Mouse (Mus musculus) embryonic facial prominence, embryonic 10.5 days (tissue): Measurements from ENCODE around the gene Armc9. TPM values are rescaled to one million over a fixed set of nuclear protein-coding genes. Genes with fewer than 3 reads are reported as not detected.
A peak's percentile ranks its signal among the peaks of the same experiment; 100 is the strongest.

ENCODE experiments used
- DNase-seq: peaks from one replicate; pipeline ENCODE4 v3.0.0-alpha.2; 2017; ENCODE audit warnings: low spot score
- H3K27ac ChIP-seq: fragments of 300-500 bp; sonication (generic); replicated peaks from 2 replicates; pipeline ENCODE4 v1.5.1; 2016; ENCODE audit warnings: mild to moderate bottlenecking
- H3K27me3 ChIP-seq: fragments of 300-500 bp; sonication (generic); replicated peaks from 2 replicates; pipeline ENCODE4 v1.6.1; 2016; ENCODE audit warnings: low read depth, mild to moderate bottlenecking; ENCODE audit not compliant: poor library complexity, severe bottlenecking
- H3K36me3 ChIP-seq: fragments of 300-500 bp; sonication (generic); replicated peaks from 2 replicates; pipeline ENCODE4 v1.6.1; 2016; ENCODE audit warnings: mild to moderate bottlenecking, moderate library complexity
- H3K4me1 ChIP-seq: fragments of 300-500 bp; sonication (generic); 2 replicates; pipeline ENCODE4 v1.6.1; 2016
- H3K4me3 ChIP-seq: fragments of 300-500 bp; sonication (generic); 2 replicates; pipeline ENCODE4 v1.5.1; 2016; ENCODE audit warnings: mild to moderate bottlenecking, moderate library complexity
- H3K9me3 ChIP-seq: fragments of 300-500 bp; sonication (generic); 2 replicates; pipeline ENCODE4 v1.6.1; 2016; ENCODE audit warnings: mild to moderate bottlenecking
- WGBS: fragments of 180-500 bp; shearing (Covaris S2); methylation state at CpG from one replicate; pipeline ENCODE4 v1.1.7; 2016; 5-methylcytosine and 5-hydroxymethylcytosine counted together
- polyA plus RNA-seq: library from polyadenylated mRNA; unstranded; fragments of >200 nt; fragmentation: Nextera tagmentation; extraction: Ambion mirVana; gene quantifications from 2 replicates; pipeline ENCODE4 v1.2.1, GENCODE M21; 2016

Gene Armc9
- polyA plus RNA-seq, 1 experiment from 2014 or later = 35.8 TPM

DNA sequence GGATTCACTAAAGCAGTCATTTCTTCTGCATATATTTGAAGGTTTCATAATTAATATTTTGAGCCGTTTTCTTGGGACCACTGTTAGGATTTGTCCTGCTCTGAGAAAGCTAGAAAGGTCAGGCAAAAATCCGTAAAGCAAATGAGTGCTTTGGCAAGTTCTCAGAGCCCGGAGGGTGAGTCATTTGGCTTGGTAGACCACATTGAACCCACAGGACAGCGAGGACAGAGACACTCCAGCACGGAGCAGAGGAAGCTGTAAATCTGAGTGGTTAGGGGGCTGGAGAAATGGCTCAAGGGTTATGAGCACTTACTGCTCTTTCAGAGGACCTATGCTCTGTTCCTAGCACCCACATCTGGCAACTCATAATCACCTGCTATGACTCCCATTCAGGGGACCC, 7.0 kb upstream of the Armc9 start:
- 87% methylated on average over 5 of the region's 5 CpGs for WGBS
- H3K27me3 ChIP-seq = no peaks in the 10 kb centered on the region
- H3K36me3 ChIP-seq = peaks cover 6% of the 10 kb centered on the region
- no peak overlapping the region for H3K4me3 ChIP-seq
- no peaks in the 10 kb centered on the region for H3K9me3 ChIP-seq
- H3K27ac ChIP-seq = no peak overlapping the region
- no peaks in the 10 kb centered on the region for H3K4me1 ChIP-seq
- DNase-seq = no peak

DNA sequence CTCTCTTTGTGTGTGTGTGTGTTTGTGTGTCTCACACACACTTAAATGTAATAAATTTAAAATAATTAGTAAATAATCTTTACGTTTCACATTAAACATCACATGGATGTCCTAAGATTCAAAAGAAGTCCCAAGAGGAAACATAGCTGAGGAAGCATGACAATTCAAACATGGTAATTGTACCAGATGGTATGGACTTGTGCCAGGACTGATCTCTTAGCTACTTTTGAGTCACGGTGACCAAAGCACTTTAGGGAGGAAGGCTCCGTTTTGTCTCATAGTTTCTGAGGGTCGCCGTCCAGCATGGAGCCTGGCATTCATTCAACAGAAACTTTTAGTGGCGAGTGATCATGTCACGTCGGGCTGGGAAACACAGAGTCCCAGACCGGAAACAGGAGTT, 6.4 kb upstream of the Armc9 start:
- no peak overlapping the region for H3K4me3 ChIP-seq
- H3K27ac ChIP-seq = no peak overlapping the region
- DNase-seq = no peak
- WGBS = 86% methylated on average over 9 of the region's 9 CpGs
- no peaks in the 10 kb centered on the region for H3K4me1 ChIP-seq
- no peaks in the 10 kb centered on the region for H3K9me3 ChIP-seq
- H3K27me3 ChIP-seq = no peaks in the 10 kb centered on the region
- H3K36me3 ChIP-seq = peaks cover under 1% of the 10 kb centered on the region; the same call in 1 of the 2 replicates

- H3K27ac ChIP-seq = no peak overlapping the region
- DNase-seq = no peak
- H3K4me3 ChIP-seq = no peak overlapping the region
- peaks cover 19% of the 10 kb centered on the region for H3K4me1 ChIP-seq
- H3K9me3 ChIP-seq = no peaks in the 10 kb centered on the region
- H3K27me3 ChIP-seq = no peaks in the 10 kb centered on the region
- WGBS = 84% methylated on average over 6 of the region's 6 CpGs
- H3K36me3 ChIP-seq = no peaks in the 10 kb centered on the region
These were observed 3.7 kb upstream of the Armc9 start for GRCm38 (mm10) chr1:86150929-86151328.

GRCm38 (mm10) chr1:86151376-86151775, 3.2 kb upstream of the Armc9 start:
- H3K27ac ChIP-seq = no peak overlapping the region
- WGBS = 86% methylated on average over 7 of the region's 7 CpGs
- no peaks in the 10 kb centered on the region for H3K36me3 ChIP-seq
- H3K27me3 ChIP-seq = no peaks in the 10 kb centered on the region
- no peaks in the 10 kb centered on the region for H3K9me3 ChIP-seq
- DNase-seq = no peak
- no peak overlapping the region for H3K4me3 ChIP-seq
- H3K4me1 ChIP-seq = peaks cover 20% of the 10 kb centered on the region

- Histone ChIP-seq H3K27ac (no peak overlapping the region), H3K9me3 (no peaks in the 10 kb centered on the region), H3K4me1 (peaks cover 20% of the 10 kb centered on the region), H3K27me3 (no peaks in the 10 kb centered on the region), H3K4me3 (no peak overlapping the region), H3K36me3 (peaks cover 3% of the 10 kb centered on the region)
- DNase-seq = no peak
- WGBS = 89% methylated on average over 1 of the region's 1 CpGs
These were observed 2.0 kb upstream of the Armc9 start for GRCm38 (mm10) chr1:86152618-86153017.

DNA sequence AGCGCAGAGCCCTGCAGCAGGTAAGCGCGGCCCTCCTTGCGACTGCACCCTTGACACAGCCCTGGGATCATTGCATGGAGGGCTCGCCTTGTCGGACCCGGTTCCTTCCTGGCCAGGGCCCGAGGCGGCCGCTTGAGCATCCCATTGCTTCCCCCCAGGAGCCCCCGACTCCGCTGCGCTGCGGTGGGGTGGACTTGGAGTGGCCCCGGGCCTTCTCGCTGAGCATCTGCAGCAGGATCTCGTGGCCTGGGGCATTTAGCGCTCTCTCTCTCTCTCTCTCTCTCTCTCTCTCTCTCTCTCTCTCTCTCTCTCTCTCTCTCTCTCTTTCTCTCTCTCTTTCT, 214 bp downstream of the Armc9 start:
- Histone ChIP-seq H3K27ac (peak overlapping the region; percentile 87), H3K36me3 (peaks cover 12% of the 10 kb centered on the region), H3K27me3 (no peaks in the 10 kb centered on the region), H3K4me1 (peaks cover 20% of the 10 kb centered on the region), H3K9me3 (no peaks in the 10 kb centered on the region), H3K4me3 (peak overlapping the region; percentile 92)
- 0% methylated on average over 18 of the region's 18 CpGs for WGBS
- no peak for DNase-seq

GRCm38 (mm10) chr1:86156075-86156474, 1.5 kb downstream of the Armc9 start:
- H3K4me3 ChIP-seq = peak overlapping the region; percentile 92; the same call in 1 of the 2 replicates
- no peak for DNase-seq
- no peaks in the 10 kb centered on the region for H3K9me3 ChIP-seq
- peaks cover 20% of the 10 kb centered on the region for H3K4me1 ChIP-seq
- peaks cover 24% of the 10 kb centered on the region for H3K36me3 ChIP-seq
- H3K27ac ChIP-seq = no peak overlapping the region
- no peaks in the 10 kb centered on the region for H3K27me3 ChIP-seq
- 84% methylated on average over 3 of the region's 3 CpGs for WGBS

DNA sequence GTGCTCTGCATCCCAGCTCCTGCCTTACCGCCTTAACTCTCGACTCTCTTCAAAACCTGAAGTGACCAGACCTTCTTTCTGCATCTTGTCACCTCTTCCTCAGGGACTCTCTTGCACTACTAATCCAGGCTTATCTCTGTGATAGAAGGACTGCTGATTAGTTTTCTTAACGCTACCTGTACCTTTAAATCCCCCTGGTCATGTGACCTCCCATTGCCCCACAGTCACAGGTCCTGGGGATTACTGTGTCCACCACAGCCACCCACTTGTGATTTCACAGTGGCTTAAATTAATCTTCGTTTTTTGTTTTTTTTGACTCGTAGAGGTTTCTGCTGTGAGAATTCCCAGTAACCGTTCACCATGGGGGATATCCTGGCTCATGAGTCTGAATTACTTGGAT, 2.0 kb downstream of the Armc9 start:
- H3K4me1 ChIP-seq = peaks cover 20% of the 10 kb centered on the region
- no peak overlapping the region for H3K27ac ChIP-seq
- H3K9me3 ChIP-seq = no peaks in the 10 kb centered on the region
- H3K4me3 ChIP-seq = no peak overlapping the region
- 88% methylated on average over 6 of the region's 6 CpGs for WGBS
- no peaks in the 10 kb centered on the region for H3K27me3 ChIP-seq
- H3K36me3 ChIP-seq = peaks cover 29% of the 10 kb centered on the region
- DNase-seq = no peak

DNA sequence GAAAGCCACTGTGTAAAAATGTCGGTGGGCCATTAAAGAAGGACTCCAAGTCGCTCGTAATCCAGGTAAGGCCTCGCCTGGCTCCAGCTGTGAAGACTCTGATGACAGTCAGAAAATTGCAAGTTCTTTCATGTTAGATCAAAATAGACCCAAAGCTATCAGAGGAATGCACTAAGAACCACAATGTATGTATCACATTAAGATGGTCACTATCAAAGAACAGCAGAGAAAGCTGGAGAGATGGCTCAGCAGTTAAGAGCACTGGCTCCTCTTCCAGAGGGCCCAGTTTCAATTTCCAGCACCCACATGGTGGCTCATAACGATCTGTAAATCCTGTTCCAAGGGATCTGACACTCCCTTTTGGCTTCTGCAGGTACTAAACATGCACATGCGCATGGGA, 5.5 kb downstream of the Armc9 start:
- Histone ChIP-seq H3K36me3 (peaks cover 61% of the 10 kb centered on the region), H3K4me1 (peaks cover 11% of the 10 kb centered on the region), H3K4me3 (no peak overlapping the region), H3K9me3 (no peaks in the 10 kb centered on the region), H3K27ac (no peak overlapping the region), H3K27me3 (no peaks in the 10 kb centered on the region)
- WGBS = 89% methylated on average over 6 of the region's 6 CpGs
- no peak for DNase-seq

DNA sequence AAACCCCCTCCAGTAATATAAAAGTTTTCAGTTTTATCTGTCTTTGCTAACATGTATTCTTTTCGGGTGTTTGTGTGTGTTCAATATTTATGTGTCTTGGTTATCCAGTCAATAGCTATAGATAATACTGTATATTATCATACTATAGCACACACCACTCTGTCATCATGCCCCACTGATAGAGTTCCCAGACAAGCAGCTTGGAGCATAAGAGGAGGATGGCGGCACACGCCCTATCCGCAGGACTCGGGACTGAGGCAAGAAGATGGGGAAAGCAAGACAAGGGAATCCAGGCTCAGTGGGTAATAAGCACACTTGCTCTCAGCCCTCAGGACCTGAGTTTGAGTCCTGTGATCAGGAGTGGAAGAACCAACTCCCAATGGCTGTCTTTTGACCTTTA, 5.9 kb downstream of the Armc9 start:
- WGBS = 92% methylated on average over 5 of the region's 5 CpGs
- no peak for DNase-seq
- Histone ChIP-seq H3K4me3 (no peak overlapping the region), H3K9me3 (no peaks in the 10 kb centered on the region), H3K36me3 (peaks cover 64% of the 10 kb centered on the region), H3K27ac (no peak overlapping the region), H3K27me3 (no peaks in the 10 kb centered on the region), H3K4me1 (peaks cover 6% of the 10 kb centered on the region)

DNA sequence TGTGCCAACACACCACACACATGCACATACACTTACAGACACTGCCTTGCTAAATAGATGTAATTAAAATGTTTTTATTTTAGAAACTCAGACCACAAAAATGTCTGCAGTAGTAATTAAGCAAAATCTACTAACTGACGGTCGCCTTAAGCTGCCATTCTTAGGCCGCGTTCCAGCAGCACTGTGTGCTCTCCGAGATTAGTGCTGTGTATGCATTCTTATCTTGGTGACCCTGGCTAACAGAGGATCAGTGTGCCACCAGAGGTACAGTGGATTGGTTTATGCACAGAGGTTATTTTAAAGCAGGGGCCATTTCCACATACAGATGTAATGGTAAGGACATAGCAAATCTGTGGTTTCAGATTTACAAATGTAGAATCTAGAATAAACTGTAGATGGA, 6.5 kb downstream of the Armc9 start:
- no peaks in the 10 kb centered on the region for H3K27me3 ChIP-seq
- H3K27ac ChIP-seq = no peak overlapping the region
- H3K4me3 ChIP-seq = no peak overlapping the region
- peaks cover under 1% of the 10 kb centered on the region for H3K4me1 ChIP-seq
- WGBS = 95% methylated on average over 5 of the region's 5 CpGs
- H3K9me3 ChIP-seq = no peaks in the 10 kb centered on the region
- peaks cover 70% of the 10 kb centered on the region for H3K36me3 ChIP-seq
- no peak for DNase-seq

GRCm38 (mm10) chr1:86174602-86175001, 20.0 kb downstream of the Armc9 start:
- WGBS = 89% methylated on average over 5 of the region's 5 CpGs
- Histone ChIP-seq H3K4me3 (no peak overlapping the region), H3K4me1 (no peaks in the 10 kb centered on the region), H3K36me3 (peaks cover 85% of the 10 kb centered on the region), H3K27ac (no peak overlapping the region), H3K9me3 (no peaks in the 10 kb centered on the region), H3K27me3 (no peaks in the 10 kb centered on the region)
- DNase-seq = no peak

DNA sequence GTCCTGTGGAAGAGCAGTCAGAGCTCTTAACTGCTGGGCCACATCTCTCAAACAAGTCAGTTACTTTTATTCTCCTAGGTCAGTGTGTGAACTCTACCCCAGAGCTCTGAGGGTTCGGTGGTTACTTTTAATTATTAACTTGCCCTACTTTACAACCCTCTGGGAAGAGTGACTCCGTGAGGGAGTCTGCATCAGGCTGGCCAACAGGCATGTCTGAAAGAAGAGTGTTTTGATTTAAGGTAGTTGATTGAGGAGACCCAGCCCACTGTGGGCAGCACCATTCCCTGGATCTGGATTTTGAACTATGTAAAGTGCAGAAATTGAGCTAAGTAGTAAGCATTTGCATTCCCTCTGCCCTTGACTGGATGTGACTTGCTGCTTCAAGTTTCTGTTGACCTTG, 21.5 kb downstream of the Armc9 start:
- H3K27me3 ChIP-seq = no peaks in the 10 kb centered on the region
- H3K36me3 ChIP-seq = peaks cover 76% of the 10 kb centered on the region
- H3K9me3 ChIP-seq = no peaks in the 10 kb centered on the region
- H3K27ac ChIP-seq = no peak overlapping the region
- WGBS = 82% methylated on average over 2 of the region's 2 CpGs
- H3K4me1 ChIP-seq = no peaks in the 10 kb centered on the region
- no peak for DNase-seq
- H3K4me3 ChIP-seq = no peak overlapping the region
